In genomic region chr9:48638176-48638803, GRCm38 (mm10) we compare ENCODE assay signal across 20 mouse cellular contexts. TPM values are rescaled to one million over a fixed set of nuclear protein-coding genes. Genes with fewer than 3 reads are reported as not detected.
A peak's percentile ranks its signal among the peaks of the same experiment; 100 is the strongest.
DNase-seq lines count a peak whose midpoint lies in the region; ATAC-seq lines count a peak whose summit lies in the region.
"Had no signal": no experiment of that assay in that cellular context is flagged by ENCODE, and none has a peak within 500 bp of the region (broad histone marks: within the 10 kb centered on the region; RNA-seq: fewer than 3 reads in every experiment).

No protein-coding gene starts in this region.

- H3K27me3 ChIP-seq in lung, embryonic 16.5 days (ENCODE audit: control insufficient read depth, insufficient read depth, low read depth, low read length): peaks cover 8% of the 10 kb centered on the region; the same call in 1 of the 2 replicates
- H3K27me3 ChIP-seq in forebrain, embryonic 15.5 days: peaks cover 30% of the 10 kb centered on the region; the same call in 1 of the 2 replicates
- H3K27me3 ChIP-seq: midbrain, embryonic 12.5 days had no signal

- no peak overlapping the region for H3K4me3 ChIP-seq in lung, embryonic 16.5 days (ENCODE audit: low read length)
- H3K4me3 ChIP-seq in forebrain, embryonic 15.5 days: no peak overlapping the region
- H3K4me3 ChIP-seq: embryonic facial prominence, embryonic 15.5 days; heart, embryonic 13.5 days; hindbrain, embryonic 10.5 days; kidney, embryonic 15.5 days; limb, embryonic 15.5 days; midbrain, embryonic 12.5 days had no signal

- no peak for DNase-seq in frontal cortex, adult 2 months (ENCODE audit: extremely low spot score in 1 of 2, low spot score in 1 of 2)
- no peak for DNase-seq in lung, postnatal 14 days
- DNase-seq in brain, adult 2 months (ENCODE audit: low read depth, low spot score): peak; percentile 54
- DNase-seq in adrenal gland, adult 18-20 months (ENCODE audit: low spot score in 2 of 2): no peak
- DNase-seq: cerebellum, adult 8-10 months; gastrocnemius, postnatal 25 days; lung, postnatal 36 days; right cerebral cortex, postnatal 4 days; thymus, postnatal 25 days had no signal

- H3K36me3 ChIP-seq in lung, embryonic 16.5 days (ENCODE audit: control insufficient read depth, insufficient read depth, low read length): no peaks in the 10 kb centered on the region
- H3K36me3 ChIP-seq in forebrain, embryonic 15.5 days: no peaks in the 10 kb centered on the region
- H3K36me3 ChIP-seq: embryonic facial prominence, embryonic 15.5 days; heart, embryonic 13.5 days; hindbrain, embryonic 10.5 days; kidney, embryonic 15.5 days; limb, embryonic 15.5 days; midbrain, embryonic 12.5 days had no signal

- no peak overlapping the region for H3K27ac ChIP-seq in lung, embryonic 16.5 days (ENCODE audit: low read length)
- no peak overlapping the region for H3K27ac ChIP-seq in forebrain, embryonic 15.5 days (replicated peaks)
- H3K27ac ChIP-seq: embryonic facial prominence, embryonic 15.5 days; heart, embryonic 13.5 days; hindbrain, embryonic 10.5 days; kidney, embryonic 15.5 days; limb, embryonic 15.5 days; midbrain, embryonic 12.5 days had no signal

- no peaks in the 10 kb centered on the region for H3K9me3 ChIP-seq in lung, embryonic 16.5 days (ENCODE audit: control insufficient read depth, low read length)
- H3K9me3 ChIP-seq in forebrain, embryonic 15.5 days: no peaks in the 10 kb centered on the region
- H3K9me3 ChIP-seq: embryonic facial prominence, embryonic 15.5 days; heart, embryonic 13.5 days; hindbrain, embryonic 10.5 days; kidney, embryonic 15.5 days; limb, embryonic 15.5 days; midbrain, embryonic 12.5 days had no signal

- 35% methylated on average over 15 of the region's 15 CpGs for WGBS in lung, embryonic 16.5 days
- 43% methylated on average over 15 of the region's 15 CpGs for WGBS in forebrain, embryonic 15.5 days

- no peaks in the 10 kb centered on the region for H3K4me1 ChIP-seq in lung, embryonic 16.5 days (replicated peaks; ENCODE audit: control insufficient read depth, insufficient read depth, low read length)
- peaks cover 11% of the 10 kb centered on the region for H3K4me1 ChIP-seq in forebrain, embryonic 15.5 days
- H3K4me1 ChIP-seq: embryonic facial prominence, embryonic 15.5 days; heart, embryonic 13.5 days; limb, embryonic 15.5 days; midbrain, embryonic 12.5 days had no signal

- no peak overlapping the region for H3K9ac ChIP-seq in lung, embryonic 16.5 days (ENCODE audit: low read length)
- H3K9ac ChIP-seq in forebrain, embryonic 15.5 days (replicated peaks): no peak overlapping the region
- H3K9ac ChIP-seq: embryonic facial prominence, embryonic 15.5 days; heart, embryonic 13.5 days; kidney, embryonic 15.5 days; limb, embryonic 15.5 days; midbrain, embryonic 12.5 days had no signal

- H3K4me2 ChIP-seq in lung, embryonic 16.5 days (ENCODE audit: low read depth, low read length): no peak overlapping the region
- no peak overlapping the region for H3K4me2 ChIP-seq in forebrain, embryonic 15.5 days (replicated peaks)
- H3K4me2 ChIP-seq: embryonic facial prominence, embryonic 15.5 days; heart, embryonic 13.5 days; kidney, embryonic 15.5 days; limb, embryonic 15.5 days; midbrain, embryonic 12.5 days had no signal

- ATAC-seq in frontal cortex, adult (ENCODE audit: low TSS enrichment): peak; percentile 91
- ATAC-seq in lung, embryonic 16.5 days (ENCODE audit: low read depth): peak; percentile 23; the same call in 1 of the 2 replicates
- peak; percentile 87 for ATAC-seq in forebrain, embryonic 15.5 days (replicated peaks)
- no peak for ATAC-seq in cerebellum, adult (ENCODE audit: insufficient number of reproducible peaks, low FRiP score, low TSS enrichment)
- ATAC-seq: Patski had no signal

RNA-seq across cellular contexts. Expression of gene Nnmt, which starts 33.3 kb away (rescaled TPM):
- 0.57 and 1.1 TPM in 2 replicates for polyA plus RNA-seq in frontal cortex, adult 2 months (2012; rRNA removed)
- polyA plus RNA-seq in lung, embryonic 16.5 days (2015; fragmentation: Nextera tagmentation; extraction: Ambion mirVana): 1.5 and 2.5 TPM in 2 replicates
- polyA plus RNA-seq in forebrain, embryonic 15.5 days (2015; fragmentation: Nextera tagmentation; extraction: Ambion mirVana): 0.42 and 0.74 TPM in 2 replicates
- 10 to 100 TPM; 24.5 to 55.3 TPM for total RNA-seq in adrenal gland, adult 18-20 months (2021)
